Mouse (Mus musculus) bone marrow, adult 2 months (tissue): ENCODE results near the gene Dgcr2.
A peak's percentile ranks its signal among the peaks of the same experiment; 100 is the strongest.

Experiments used
- CTCF ChIP-seq: fragments of 200-500 bp; IDR thresholded peaks from 2 replicates; pipeline ENCODE4 v1.5.1; 2011; ENCODE audit warnings: low read length, control low read depth; ENCODE audit not compliant: control insufficient read depth, insufficient read depth
- POLR2A ChIP-seq: fragments of 200-500 bp; IDR thresholded peaks from 2 replicates; pipeline ENCODE4 v1.6.1; 2011; ENCODE audit warnings: low read depth, mild to moderate bottlenecking, control low read depth, low read length, borderline replicate concordance; ENCODE audit not compliant: control insufficient read depth

GRCm38 (mm10) chr16:17928627-17929104, 30.3 kb upstream of the Dgcr2 start:
- no peak for TF ChIP-seq POLR2A
- TF ChIP-seq CTCF: peak; percentile 37; the same call in 1 of the 2 replicates
